Mouse (Mus musculus): Measurements from ENCODE around the gene Tmem223. TPM values are rescaled to one million over a fixed set of nuclear protein-coding genes. Genes with fewer than 3 reads are reported as not detected.
"Not testable (repeated sequence)": the region's sequence is repeated elsewhere in the genome, so short reads cannot be mapped to it uniquely, and the experiment has no call there.

The Tmem223 gene
- polyA plus RNA-seq, 1 experiment, result 238 TPM

DNA sequence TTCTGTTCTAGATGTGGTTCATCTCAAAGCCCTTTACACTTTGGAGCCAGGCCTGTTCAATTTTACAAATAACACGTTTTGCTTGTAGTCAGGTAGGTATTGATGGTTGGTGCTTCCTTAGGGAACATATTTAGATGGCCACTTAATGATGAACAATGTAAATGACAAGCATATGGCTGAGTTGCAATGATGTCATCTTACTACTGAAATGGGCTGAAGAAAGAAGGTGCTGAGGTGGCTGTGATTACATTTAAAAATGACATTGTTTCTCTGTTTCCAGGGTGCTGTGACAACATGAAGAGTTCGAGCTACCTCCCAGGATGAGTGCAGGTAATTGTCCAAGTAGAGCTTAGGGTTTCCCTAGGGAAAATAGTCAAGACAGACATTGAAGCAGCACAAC lies 46.4 kb upstream of the Tmem223 start:
- Histone ChIP-seq H3K4me1 (ENCODE audit: control insufficient read depth, insufficient read depth, low read length) (peaks cover 4% of the 10 kb centered on the region; the same call in 1 of the 2 replicates), H3K27ac (ENCODE audit: insufficient read depth, low read depth, low read length) (no peak overlapping the region), H3K27me3 (replicated peaks; ENCODE audit: control insufficient read depth, insufficient read depth, low read length) (no peaks in the 10 kb centered on the region), H3K36me3 (ENCODE audit: control insufficient read depth, insufficient read depth, low read length) (peaks cover 19% of the 10 kb centered on the region), H3K4me3 (ENCODE audit: insufficient read depth, low read depth, low read length) (no peak overlapping the region)
- no peak for DNase-seq
- 7% methylated on average over 2 of the region's 2 CpGs for WGBS
- TF ChIP-seq POLR2A (IDR thresholded peaks at IDR 0.05; ENCODE audit: low read depth, low read length) (no peak), CTCF (conservative IDR thresholded peaks at IDR 0.05; ENCODE audit: insufficient read depth, insufficient read length, low read depth, low read length) (no peak)

DNA sequence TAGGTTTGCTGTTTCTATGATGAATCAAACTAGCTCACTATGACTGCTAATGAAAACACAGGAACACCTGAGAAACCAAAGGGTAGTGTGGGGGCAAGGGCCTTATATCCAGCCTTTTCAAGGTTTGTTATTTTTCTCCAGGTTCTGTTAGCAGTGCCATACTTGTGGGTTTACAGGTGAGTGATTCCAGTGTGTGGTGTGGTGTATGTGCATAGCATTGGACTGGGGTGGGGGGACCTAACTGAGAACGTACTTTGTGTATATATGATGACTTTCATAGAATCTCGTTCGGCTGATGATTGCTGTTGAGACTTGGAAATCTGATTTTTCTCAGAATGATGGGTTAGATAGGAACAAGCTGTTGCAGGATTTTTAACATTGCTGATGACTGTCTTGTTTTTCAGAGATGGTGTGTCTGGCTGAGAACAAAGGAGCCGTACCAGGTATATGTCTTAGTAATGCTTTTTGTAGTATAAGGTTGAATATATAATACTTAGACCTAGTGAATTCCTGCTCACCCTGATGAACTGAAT lies 45.6 kb upstream of the Tmem223 start:
- WGBS, result 54% methylated on average over 4 of the region's 4 CpGs

DNA sequence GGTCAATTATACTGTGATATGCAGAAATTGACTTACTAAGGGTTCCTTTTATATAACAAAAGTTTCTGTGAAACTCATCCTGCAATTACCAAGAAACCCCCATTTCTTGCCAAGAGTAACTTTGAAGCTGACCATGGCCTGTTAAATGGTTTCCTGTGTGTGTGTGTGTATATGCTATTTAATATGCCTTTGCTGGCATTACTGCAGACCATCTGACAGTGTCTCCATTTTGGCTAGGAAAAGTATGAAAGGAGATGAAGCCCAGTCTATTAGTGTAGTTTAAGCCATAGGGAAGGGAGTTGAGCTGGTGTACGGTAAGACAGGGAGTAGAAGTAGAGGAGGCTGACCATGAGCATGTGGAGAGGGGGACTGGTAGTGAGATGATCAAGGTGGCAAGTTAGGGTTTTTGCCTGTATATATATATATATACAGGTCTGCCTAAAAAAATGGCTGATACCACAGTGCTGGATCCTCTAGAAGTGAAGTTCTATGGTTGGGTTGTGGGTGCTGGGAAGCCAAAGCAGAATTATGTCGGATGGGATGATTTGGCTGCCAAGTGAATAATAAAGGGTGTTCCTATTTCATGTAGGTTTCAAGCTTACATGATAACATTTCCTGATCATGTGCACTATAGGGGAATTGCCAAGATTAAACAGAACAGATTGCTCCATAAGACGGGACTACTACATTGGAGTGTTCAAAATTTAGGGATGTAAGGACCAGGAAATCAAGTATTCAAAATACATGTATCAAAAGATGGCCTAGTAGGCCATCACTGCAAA lies 44.0 kb upstream of the Tmem223 start:
- TF ChIP-seq POLR2A (IDR thresholded peaks at IDR 0.05; ENCODE audit: low read depth, low read length), result no peak
- TF ChIP-seq CTCF (conservative IDR thresholded peaks at IDR 0.05; ENCODE audit: insufficient read depth, insufficient read length, low read depth, low read length), result no peak
- peaks cover 19% of the 10 kb centered on the region for H3K36me3 ChIP-seq (ENCODE audit: control insufficient read depth, insufficient read depth, low read length)
- DNase-seq, result no peak
- 75% methylated on average over 3 of the region's 3 CpGs for WGBS
- H3K4me1 ChIP-seq (ENCODE audit: control insufficient read depth, insufficient read depth, low read length), result peaks cover 4% of the 10 kb centered on the region; the same call in 1 of the 2 replicates
- no peaks in the 10 kb centered on the region for H3K27me3 ChIP-seq (replicated peaks; ENCODE audit: control insufficient read depth, insufficient read depth, low read length)
- no peak overlapping the region for H3K4me3 ChIP-seq (ENCODE audit: insufficient read depth, low read depth, low read length)
- H3K27ac ChIP-seq (ENCODE audit: insufficient read depth, low read depth, low read length), result no peak overlapping the region

More for the DNA sequence above, 45.6 kb upstream of the Tmem223 start:
- H3K4me1 ChIP-seq (ENCODE audit: control insufficient read depth, insufficient read depth, low read length), result peaks cover 4% of the 10 kb centered on the region; the same call in 1 of the 2 replicates
- no peak overlapping the region for H3K4me3 ChIP-seq (ENCODE audit: insufficient read depth, low read depth, low read length)
- H3K36me3 ChIP-seq (ENCODE audit: control insufficient read depth, insufficient read depth, low read length), result peaks cover 19% of the 10 kb centered on the region
- no peak for DNase-seq
- TF ChIP-seq CTCF (conservative IDR thresholded peaks at IDR 0.05; ENCODE audit: insufficient read depth, insufficient read length, low read depth, low read length), result no peak
- no peak for TF ChIP-seq POLR2A (IDR thresholded peaks at IDR 0.05; ENCODE audit: low read depth, low read length)
- no peaks in the 10 kb centered on the region for H3K27me3 ChIP-seq (replicated peaks; ENCODE audit: control insufficient read depth, insufficient read depth, low read length)
- no peak overlapping the region for H3K27ac ChIP-seq (ENCODE audit: insufficient read depth, low read depth, low read length)

DNA sequence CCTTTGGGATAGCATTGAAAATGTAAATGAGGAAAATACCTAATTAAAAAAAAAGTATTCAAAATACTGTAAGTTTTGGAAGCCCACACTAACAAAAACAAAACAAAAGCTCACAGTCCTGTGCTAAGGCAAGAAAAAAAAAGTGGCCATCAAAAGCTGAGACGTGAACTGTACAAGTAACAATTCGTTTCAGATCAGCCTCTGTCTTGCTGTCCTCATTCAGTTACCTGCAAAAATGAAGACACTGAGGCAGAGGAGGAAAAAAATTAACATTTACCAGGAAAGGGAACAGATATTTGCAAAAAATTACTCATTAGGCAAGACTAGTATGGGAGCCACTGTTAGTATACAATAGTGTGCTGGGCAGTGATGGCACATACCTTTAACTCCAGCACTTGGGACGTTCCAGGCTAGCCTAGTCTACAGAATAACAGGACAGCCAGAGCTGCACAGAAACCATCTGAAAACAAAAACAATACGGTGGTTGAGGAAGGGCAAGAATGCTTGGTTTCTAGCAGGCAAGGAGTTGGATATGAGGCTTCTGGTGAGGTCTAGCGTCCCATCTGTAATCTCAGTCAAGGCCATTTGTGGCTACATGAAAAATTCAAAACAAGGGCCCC lies 43.2 kb upstream of the Tmem223 start:
- Histone ChIP-seq H3K27ac (ENCODE audit: insufficient read depth, low read depth, low read length) (no peak overlapping the region), H3K4me1 (ENCODE audit: control insufficient read depth, insufficient read depth, low read length) (peaks cover 4% of the 10 kb centered on the region; the same call in 1 of the 2 replicates), H3K4me3 (ENCODE audit: insufficient read depth, low read depth, low read length) (no peak overlapping the region), H3K36me3 (ENCODE audit: control insufficient read depth, insufficient read depth, low read length) (peaks cover 19% of the 10 kb centered on the region), H3K27me3 (replicated peaks; ENCODE audit: control insufficient read depth, insufficient read depth, low read length) (no peaks in the 10 kb centered on the region)
- DNase-seq, result no peak
- TF ChIP-seq CTCF (conservative IDR thresholded peaks at IDR 0.05; ENCODE audit: insufficient read depth, insufficient read length, low read depth, low read length) (no peak), POLR2A (IDR thresholded peaks at IDR 0.05; ENCODE audit: low read depth, low read length) (no peak)
- 35% methylated on average over 5 of the region's 5 CpGs for WGBS

DNA sequence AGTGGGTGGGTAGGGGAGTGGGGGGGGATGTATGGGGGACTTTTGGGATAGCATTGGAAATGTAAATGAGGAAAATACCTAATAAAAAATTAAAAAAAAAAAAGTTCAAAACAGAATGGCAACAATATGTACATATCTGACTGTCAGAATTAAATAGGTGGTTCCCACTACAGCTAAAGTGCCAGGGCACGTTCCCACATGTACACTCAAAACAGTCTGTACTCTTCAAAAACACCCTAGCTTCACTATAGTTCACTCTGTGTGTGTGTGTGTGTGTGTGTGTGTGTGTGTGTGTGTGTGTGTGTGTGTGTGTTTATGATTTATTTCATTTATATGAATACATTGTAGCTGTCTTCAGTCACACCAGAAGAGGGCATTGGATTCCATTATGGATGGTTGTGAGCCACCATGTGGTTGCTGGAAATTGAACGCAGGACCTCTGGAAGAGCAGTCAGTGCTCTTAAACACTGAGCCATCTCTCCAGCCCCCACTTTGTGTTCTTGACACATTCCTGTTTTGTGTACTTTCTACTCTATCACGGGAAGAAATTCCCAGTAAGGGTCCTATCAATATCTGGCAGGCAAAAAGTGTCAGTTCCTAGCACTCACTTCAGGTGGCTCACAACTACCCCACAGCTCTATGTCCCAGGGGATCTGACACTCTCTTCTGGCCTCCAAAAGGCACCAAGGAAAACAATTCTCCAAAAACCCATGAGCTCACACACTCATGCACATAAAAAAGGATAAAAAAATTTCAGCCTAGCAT lies 42.3 kb upstream of the Tmem223 start:
- WGBS, result 52% methylated on average over 3 of the region's 3 CpGs
- not testable (repeated sequence) for H3K4me1 ChIP-seq (ENCODE audit: control insufficient read depth, insufficient read depth, low read length); H3K27me3 ChIP-seq (replicated peaks; ENCODE audit: control insufficient read depth, insufficient read depth, low read length); DNase-seq; H3K4me3 ChIP-seq (ENCODE audit: insufficient read depth, low read depth, low read length); H3K27ac ChIP-seq (ENCODE audit: insufficient read depth, low read depth, low read length)
- peaks cover 19% of the 10 kb centered on the region for H3K36me3 ChIP-seq (ENCODE audit: control insufficient read depth, insufficient read depth, low read length)

DNA sequence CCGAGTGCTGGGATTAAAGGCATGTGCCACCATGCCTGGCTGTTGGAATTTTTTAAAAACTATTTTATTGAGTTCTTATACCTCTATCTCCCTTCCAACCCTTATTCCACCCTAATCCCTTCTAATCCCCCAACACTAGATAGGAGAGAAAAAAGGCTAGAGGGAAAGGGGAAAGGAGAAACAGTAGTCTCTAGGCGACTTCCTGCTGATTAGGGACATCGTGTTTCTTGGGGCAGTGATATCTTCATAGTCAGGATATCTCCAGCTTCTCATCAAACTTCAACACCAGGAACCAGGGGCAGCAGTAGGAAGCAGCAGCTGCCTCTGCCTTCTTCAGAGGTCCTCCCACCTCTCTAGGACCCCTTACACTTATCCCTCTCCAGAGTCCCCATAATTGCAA lies 36.5 kb upstream of the Tmem223 start:
- 87% methylated on average over 3 of the region's 3 CpGs for WGBS
- no peak overlapping the region for H3K27ac ChIP-seq (ENCODE audit: insufficient read depth, low read depth, low read length)
- H3K4me1 ChIP-seq (ENCODE audit: control insufficient read depth, insufficient read depth, low read length), result no peaks in the 10 kb centered on the region; the same call in 1 of the 2 replicates
- H3K4me3 ChIP-seq (ENCODE audit: insufficient read depth, low read depth, low read length), result no peak overlapping the region
- no peaks in the 10 kb centered on the region for H3K27me3 ChIP-seq (replicated peaks; ENCODE audit: control insufficient read depth, insufficient read depth, low read length)
- H3K36me3 ChIP-seq (ENCODE audit: control insufficient read depth, insufficient read depth, low read length), result no peaks in the 10 kb centered on the region
- no peak for DNase-seq
- TF ChIP-seq POLR2A (IDR thresholded peaks at IDR 0.05; ENCODE audit: low read depth, low read length) (no peak), CTCF (conservative IDR thresholded peaks at IDR 0.05; ENCODE audit: insufficient read depth, insufficient read length, low read depth, low read length) (no peak)

Data from kidney, adult 2 months (tissue).